Mouse (Mus musculus) forebrain, embryonic 11.5 days (tissue): ENCODE results near the gene Slc37a4. TPM values are rescaled to one million over a fixed set of nuclear protein-coding genes. Genes with fewer than 3 reads are reported as not detected.

Experiments
- ATAC-seq: fragments of 200-750 bp; cut with Nextera tagmentation; replicated peaks from 2 replicates; pipeline ENCODE4 v1.8.0; 2017; ENCODE audit warnings: moderate TSS enrichment; ENCODE audit not compliant: low FRiP score
- DNase-seq: peaks from one replicate; pipeline ENCODE4 v3.0.0-alpha.2; 2017; ENCODE audit warnings: low spot score
- H3K27ac ChIP-seq: fragments of 300-500 bp; sonication (generic); 2 replicates; pipeline ENCODE4 v1.5.1; 2014; ENCODE audit warnings: low read depth, low read length
- H3K27me3 ChIP-seq: fragments of 300-500 bp; sonication (generic); 2 replicates; pipeline ENCODE4 v1.6.1; 2014; ENCODE audit warnings: mild to moderate bottlenecking, low read length, mixed read lengths; ENCODE audit not compliant: control insufficient read depth, insufficient read depth
- H3K36me3 ChIP-seq: fragments of 300-500 bp; sonication (generic); 2 replicates; pipeline ENCODE4 v1.6.1; 2014; ENCODE audit warnings: mild to moderate bottlenecking, low read length, moderate library complexity, mixed read lengths; ENCODE audit not compliant: control insufficient read depth, insufficient read depth
- H3K4me1 ChIP-seq: fragments of 300-500 bp; sonication (generic); replicated peaks from 2 replicates; pipeline ENCODE4 v1.6.1; 2014; ENCODE audit warnings: low read length, mixed read lengths; ENCODE audit not compliant: control insufficient read depth, insufficient read depth
- H3K4me2 ChIP-seq: fragments of 300-500 bp; sonication (generic); 2 replicates; pipeline ENCODE4 v1.6.1; 2014; ENCODE audit warnings: low read depth, mild to moderate bottlenecking, low read length, moderate library complexity, mixed read lengths; ENCODE audit not compliant: severe bottlenecking
- H3K4me3 ChIP-seq: fragments of 300-500 bp; sonication (generic); 2 replicates; pipeline ENCODE4 v1.5.1; 2014; ENCODE audit warnings: low read depth, low read length
- H3K9ac ChIP-seq: fragments of 300-500 bp; sonication (generic); 2 replicates; pipeline ENCODE4 v1.6.1; 2014; ENCODE audit warnings: low read length
- H3K9me3 ChIP-seq: fragments of 300-500 bp; sonication (generic); 2 replicates; pipeline ENCODE4 v1.6.1; 2016; ENCODE audit warnings: low read length, mixed read lengths; ENCODE audit not compliant: control insufficient read depth
- WGBS: fragments of 180-500 bp; shearing (Covaris S2); extraction: QIAGEN DNeasy Blood & Tissue Kit; methylation state at CpG from one replicate; pipeline ENCODE4 v1.1.7; 2014; 5-methylcytosine and 5-hydroxymethylcytosine counted together
- polyA plus RNA-seq: library from polyadenylated mRNA; unstranded; fragments of >200 nt; fragmentation: Nextera tagmentation; extraction: Ambion mirVana; gene quantifications from 2 replicates; pipeline ENCODE4 v1.2.1, GENCODE M21; 2014

Slc37a4 gene
- 24.8 and 24.9 TPM in 2 replicates for polyA plus RNA-seq

GRCm38 (mm10) chr9:44396684-44397411 lies at the start of gene Slc37a4:
Gene Slc37a4, plus strand, starts transcription at chr9:44396852.
- H3K9me3 ChIP-seq: no peaks in the 10 kb centered on the region
- ATAC-seq (peak; percentile 98), DNase-seq (peak; percentile 93)
- H3K36me3 ChIP-seq: peaks cover 3% of the 10 kb centered on the region; the same call in 1 of the 2 replicates
- no peaks in the 10 kb centered on the region for H3K27me3 ChIP-seq
- H3K4me3 ChIP-seq: peak within 1 kb of the TSS; percentile 73
- H3K4me2 ChIP-seq: peak within 1 kb of the TSS; percentile 95
- H3K9ac ChIP-seq: peak within 1 kb of the TSS; percentile 83
- under 1% methylated on average over 43 of the region's 43 CpGs for WGBS
- H3K4me1 ChIP-seq: peaks cover 10% of the 10 kb centered on the region; the same call in 1 of the 2 replicates
- H3K27ac ChIP-seq: 0 out of 2 replicates have a peak within 1 kb of the TSS, but pooled peaks have one; percentile 55

- no peak overlapping the region for H3K4me3 ChIP-seq
- H3K4me2 ChIP-seq: no peak overlapping the region
- no peaks in the 10 kb centered on the region; the same call in 1 of the 2 replicates for H3K9me3 ChIP-seq
- no peak overlapping the region for H3K9ac ChIP-seq
- no peaks in the 10 kb centered on the region for H3K27me3 ChIP-seq
- peaks cover 8% of the 10 kb centered on the region; the same call in 1 of the 2 replicates for H3K4me1 ChIP-seq
- no peak for ATAC-seq
- 95% methylated on average over 9 of the region's 9 CpGs for WGBS
- no peak overlapping the region for H3K27ac ChIP-seq
- H3K36me3 ChIP-seq: peaks cover 15% of the 10 kb centered on the region; the same call in 1 of the 2 replicates
- no peak for DNase-seq
These were observed 49.5 kb upstream of the Slc37a4 start for GRCm38 (mm10) chr9:44347166-44347565.

DNA sequence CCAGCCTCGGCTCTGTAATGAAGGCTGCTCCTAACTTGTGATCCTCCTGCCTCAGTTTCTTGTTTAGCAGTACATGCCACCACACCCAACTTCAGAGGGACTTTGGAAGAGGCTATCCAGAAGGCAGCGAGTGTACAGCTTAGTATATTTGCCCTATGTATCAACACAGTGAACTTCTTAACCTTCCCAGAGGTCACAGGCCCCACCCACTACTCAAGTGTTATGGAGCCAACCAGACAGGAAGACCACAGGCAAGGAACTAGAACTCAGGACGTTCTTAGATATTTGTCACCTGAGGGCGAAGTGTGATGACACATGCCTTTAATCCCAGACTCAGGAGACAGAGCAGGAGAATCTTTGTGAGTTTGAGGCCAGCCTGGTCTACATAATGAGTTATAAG lies 49.0 kb upstream of the Slc37a4 start:
- Histone ChIP-seq H3K4me2 (no peak overlapping the region), H3K27ac (no peak overlapping the region), H3K27me3 (no peaks in the 10 kb centered on the region), H3K9me3 (no peaks in the 10 kb centered on the region; the same call in 1 of the 2 replicates), H3K36me3 (peaks cover 16% of the 10 kb centered on the region; the same call in 1 of the 2 replicates), H3K9ac (no peak overlapping the region), H3K4me3 (no peak overlapping the region), H3K4me1 (peaks cover 6% of the 10 kb centered on the region; the same call in 1 of the 2 replicates)
- DNase-seq: no peak
- no peak for ATAC-seq
- 88% methylated on average over 4 of the region's 4 CpGs for WGBS

DNA sequence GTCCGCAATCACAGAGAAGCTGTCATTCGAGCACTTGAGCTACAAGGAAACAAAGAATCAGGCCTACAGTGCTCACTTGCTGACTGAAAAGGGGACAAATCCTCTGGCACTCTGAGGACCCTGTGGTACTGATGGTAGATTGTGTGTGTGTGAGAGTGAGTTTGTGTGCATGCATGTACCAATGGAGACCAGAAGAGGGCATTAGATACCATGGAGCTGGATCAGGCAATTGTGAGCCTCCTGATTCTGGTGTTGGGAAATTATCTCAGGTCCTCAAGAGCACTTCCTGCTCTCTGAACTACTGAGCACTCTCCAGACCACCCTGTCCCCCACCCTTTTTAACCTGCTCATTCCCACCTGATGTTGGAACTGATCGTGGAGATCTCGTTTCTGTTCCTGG lies 48.1 kb upstream of the Slc37a4 start:
- H3K36me3 ChIP-seq: peaks cover 20% of the 10 kb centered on the region; the same call in 1 of the 2 replicates
- ATAC-seq: no peak
- 95% methylated on average over 4 of the region's 4 CpGs for WGBS
- no peak overlapping the region for H3K9ac ChIP-seq
- no peaks in the 10 kb centered on the region; the same call in 1 of the 2 replicates for H3K9me3 ChIP-seq
- DNase-seq: no peak
- no peak overlapping the region for H3K27ac ChIP-seq
- no peak overlapping the region for H3K4me3 ChIP-seq
- H3K4me2 ChIP-seq: no peak overlapping the region
- H3K27me3 ChIP-seq: no peaks in the 10 kb centered on the region
- H3K4me1 ChIP-seq: no peaks in the 10 kb centered on the region; the same call in 1 of the 2 replicates

DNA sequence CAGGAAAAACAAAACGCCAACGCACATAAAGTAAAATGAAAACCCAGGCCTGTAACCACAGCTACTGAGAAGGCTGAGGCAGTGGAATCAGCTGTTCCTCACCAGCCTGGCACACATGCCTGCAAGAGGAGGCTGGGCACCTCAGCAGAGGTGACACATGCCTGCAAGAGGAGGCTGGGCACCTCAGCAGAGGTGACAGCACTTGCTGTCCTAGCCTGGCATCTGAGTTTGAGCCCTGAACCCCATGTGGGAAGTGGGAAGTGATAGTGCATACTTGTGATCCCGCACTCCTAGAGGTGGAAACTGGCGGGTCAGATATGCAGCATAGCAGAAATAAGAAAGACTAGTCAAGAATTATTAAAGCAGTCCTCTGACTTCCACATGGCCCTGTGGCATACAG lies 45.3 kb upstream of the Slc37a4 start:
- Histone ChIP-seq H3K9me3 (no peaks in the 10 kb centered on the region; the same call in 1 of the 2 replicates), H3K4me1 (no peaks in the 10 kb centered on the region), H3K4me3 (no peak overlapping the region), H3K4me2 (no peak overlapping the region), H3K36me3 (peaks cover 35% of the 10 kb centered on the region), H3K27ac (no peak overlapping the region), H3K27me3 (no peaks in the 10 kb centered on the region), H3K9ac (no peak overlapping the region)
- ATAC-seq: no peak
- WGBS: 91% methylated on average over 4 of the region's 4 CpGs
- DNase-seq: no peak

GRCm38 (mm10) chr9:44352337-44352736 lies 44.3 kb upstream of the Slc37a4 start:
- no peaks in the 10 kb centered on the region for H3K27me3 ChIP-seq
- H3K27ac ChIP-seq: no peak overlapping the region
- H3K9ac ChIP-seq: no peak overlapping the region
- ATAC-seq: no peak
- peaks cover 36% of the 10 kb centered on the region for H3K36me3 ChIP-seq
- H3K9me3 ChIP-seq: no peaks in the 10 kb centered on the region; the same call in 1 of the 2 replicates
- no peak overlapping the region for H3K4me2 ChIP-seq
- WGBS: 93% methylated on average over 10 of the region's 10 CpGs
- DNase-seq: no peak
- no peak overlapping the region for H3K4me3 ChIP-seq
- H3K4me1 ChIP-seq: no peaks in the 10 kb centered on the region

DNA sequence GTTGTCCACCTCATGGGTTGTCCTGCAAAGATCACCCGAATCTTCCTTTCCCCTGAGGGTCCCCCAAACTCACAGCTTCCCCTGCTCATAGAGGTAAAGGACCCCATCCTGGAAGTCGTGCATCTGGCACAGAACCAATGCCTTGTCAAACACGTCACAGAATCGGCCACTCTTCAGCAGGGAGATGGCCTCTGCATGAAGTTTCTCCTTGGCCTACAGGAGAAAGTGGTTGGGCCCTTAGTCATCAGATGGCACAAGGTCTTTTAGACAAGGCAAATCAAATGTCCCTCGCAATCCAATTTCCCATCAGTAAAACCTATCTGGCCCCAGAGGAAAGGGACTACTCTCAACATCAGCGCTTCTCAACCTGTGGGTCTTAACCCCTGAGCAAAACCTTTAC lies 43.5 kb upstream of the Slc37a4 start:
- Histone ChIP-seq H3K4me2 (no peak overlapping the region), H3K9ac (no peak overlapping the region), H3K27ac (no peak overlapping the region), H3K4me3 (no peak overlapping the region), H3K4me1 (no peaks in the 10 kb centered on the region), H3K9me3 (no peaks in the 10 kb centered on the region; the same call in 1 of the 2 replicates), H3K27me3 (no peaks in the 10 kb centered on the region), H3K36me3 (peaks cover 34% of the 10 kb centered on the region)
- DNase-seq (no peak), ATAC-seq (no peak)
- WGBS: 94% methylated on average over 6 of the region's 6 CpGs

DNA sequence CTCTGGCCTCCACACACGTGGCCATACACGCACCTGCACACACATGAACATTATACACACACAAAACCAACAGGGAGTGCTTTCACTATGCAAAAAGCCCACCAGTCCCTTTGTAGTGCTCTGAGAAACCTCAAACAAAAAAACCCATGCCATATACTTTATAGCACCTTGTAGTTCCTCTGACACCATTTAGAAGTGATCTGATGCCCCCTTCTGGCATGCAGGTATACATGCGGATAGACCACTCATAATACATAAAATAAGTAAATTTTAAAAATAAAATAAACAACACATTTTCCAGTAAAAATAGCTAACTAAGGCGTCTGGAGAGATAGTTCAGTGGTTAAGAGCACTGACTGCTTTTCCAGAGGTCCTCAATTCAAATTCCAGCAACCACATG lies 39.4 kb upstream of the Slc37a4 start:
- 0 out of 2 replicates have a peak, but pooled peaks cover 2% of the 10 kb centered on the region for H3K4me1 ChIP-seq
- no peaks in the 10 kb centered on the region for H3K9me3 ChIP-seq
- H3K4me3 ChIP-seq: no peak overlapping the region
- WGBS: 79% methylated on average over 4 of the region's 4 CpGs
- H3K9ac ChIP-seq: no peak overlapping the region
- ATAC-seq (no peak), DNase-seq (no peak)
- no peaks in the 10 kb centered on the region for H3K27me3 ChIP-seq
- H3K36me3 ChIP-seq: peaks cover 23% of the 10 kb centered on the region
- H3K27ac ChIP-seq: no peak overlapping the region
- H3K4me2 ChIP-seq: no peak overlapping the region
